Mouse (Mus musculus): ENCODE results near the gene Taf3.

Gene Taf3

DNA sequence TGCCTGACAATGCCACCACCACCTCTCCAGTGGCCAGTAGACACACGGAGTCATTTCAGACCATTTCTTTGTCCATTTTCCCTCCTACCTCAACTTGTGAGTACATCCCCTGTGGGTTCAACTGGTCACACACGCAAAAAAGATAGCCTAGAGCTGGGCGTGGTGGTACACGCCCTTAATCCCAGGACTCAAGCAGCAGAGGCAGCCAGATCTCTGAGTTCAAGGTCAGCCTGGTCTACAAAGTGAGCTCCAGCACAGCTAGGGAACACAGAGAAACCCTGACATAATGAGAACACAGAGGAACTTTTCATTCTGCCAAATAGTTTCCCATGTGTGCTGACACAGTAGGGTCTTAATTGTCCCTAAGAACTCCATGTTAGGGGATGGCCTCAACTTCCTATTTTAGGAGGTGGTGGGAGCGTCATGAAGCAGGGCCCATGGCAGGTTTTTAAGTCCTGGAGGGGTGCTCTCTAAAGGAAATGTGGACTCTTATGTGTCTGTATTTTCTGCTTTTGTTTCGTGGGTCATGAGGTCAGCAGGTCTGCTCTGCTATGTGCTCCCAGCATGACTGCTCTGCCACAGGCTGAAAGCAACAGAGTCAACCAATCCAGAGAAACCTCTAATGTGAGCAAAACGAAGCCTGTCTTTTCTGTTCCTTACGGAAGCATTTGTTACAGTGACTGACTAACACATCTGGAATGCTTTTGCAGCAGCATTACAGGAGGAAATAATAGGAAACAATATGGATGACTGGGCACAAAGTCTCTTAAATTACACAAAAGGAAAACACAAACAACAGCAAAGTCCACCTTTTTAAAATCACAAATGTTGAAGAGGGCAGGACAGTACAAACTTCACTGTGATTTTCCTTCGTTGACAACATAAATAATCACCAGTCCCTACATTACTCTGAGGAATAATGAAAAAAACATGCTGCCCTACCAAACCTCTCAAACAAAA lies 92.5 kb downstream of the Taf3 start:
- no peak for DNase-seq

- no peak for DNase-seq
These were observed 101.7 kb downstream of the Taf3 start for GRCm38 (mm10) chr2:9946739-9947138.

DNA sequence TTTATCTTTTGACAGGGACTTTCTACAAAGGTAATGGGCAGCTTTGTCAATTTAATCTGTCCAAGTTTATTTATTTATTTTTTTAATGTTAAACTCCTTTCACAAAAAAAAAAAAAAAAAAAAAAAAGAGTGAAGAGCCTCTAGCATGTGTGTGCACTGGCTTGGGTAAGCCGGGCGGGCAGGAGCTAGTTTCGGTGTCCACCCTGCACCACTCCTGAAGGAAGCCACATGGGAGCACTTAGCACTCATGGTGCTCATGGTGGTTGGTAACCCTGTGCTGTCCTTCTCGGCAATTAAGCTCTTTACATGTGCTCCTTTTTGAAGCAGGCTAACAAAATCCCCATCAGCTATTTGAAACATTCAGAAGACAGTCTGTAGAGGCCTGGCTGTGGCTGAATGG lies 102.8 kb downstream of the Taf3 start:
- no peak for DNase-seq

- DNase-seq, result no peak
These were observed 105.4 kb downstream of the Taf3 start for GRCm38 (mm10) chr2:9943011-9943410.

- DNase-seq, result no peak
These were observed 109.1 kb downstream of the Taf3 start for GRCm38 (mm10) chr2:9939250-9939649.

DNA sequence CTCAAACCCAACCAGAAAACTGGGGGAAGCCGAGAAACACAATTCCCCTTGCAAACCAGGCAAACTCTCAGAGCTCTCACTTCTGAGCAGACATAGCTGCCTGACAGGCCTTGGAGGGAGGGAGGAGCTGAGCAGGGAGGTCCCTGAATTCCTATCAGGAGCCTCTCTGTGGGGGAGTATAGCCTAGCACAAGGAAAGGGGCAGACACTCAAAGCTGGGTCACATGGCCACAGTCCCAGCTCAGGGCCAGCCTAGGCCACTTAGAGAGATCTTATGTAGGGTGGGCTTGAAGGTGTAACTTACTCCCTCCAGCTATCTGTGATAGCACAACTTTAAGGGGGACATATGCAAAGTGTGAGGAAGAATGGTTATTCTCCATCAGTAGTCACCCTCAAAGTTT lies 112.4 kb downstream of the Taf3 start:
- no peak for DNase-seq

DNA sequence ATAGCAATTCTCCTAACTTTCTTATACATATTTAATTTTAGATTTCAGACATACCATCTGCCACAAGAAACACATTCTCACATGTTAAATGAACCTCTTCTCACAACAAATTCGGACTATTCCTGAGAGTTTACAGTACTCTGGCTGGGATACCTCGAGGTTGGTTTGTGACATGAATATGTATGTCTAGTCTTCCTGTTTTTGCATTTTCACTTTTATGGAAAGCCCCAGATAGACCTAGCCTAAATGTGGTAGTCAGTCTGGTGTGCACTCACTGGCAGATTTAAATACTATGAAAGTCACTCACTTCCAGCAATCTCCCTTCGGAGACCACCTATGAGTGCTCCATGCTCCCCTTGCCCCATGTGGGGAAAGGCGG lies 121.5 kb downstream of the Taf3 start:
- DNase-seq, result no peak

DNA sequence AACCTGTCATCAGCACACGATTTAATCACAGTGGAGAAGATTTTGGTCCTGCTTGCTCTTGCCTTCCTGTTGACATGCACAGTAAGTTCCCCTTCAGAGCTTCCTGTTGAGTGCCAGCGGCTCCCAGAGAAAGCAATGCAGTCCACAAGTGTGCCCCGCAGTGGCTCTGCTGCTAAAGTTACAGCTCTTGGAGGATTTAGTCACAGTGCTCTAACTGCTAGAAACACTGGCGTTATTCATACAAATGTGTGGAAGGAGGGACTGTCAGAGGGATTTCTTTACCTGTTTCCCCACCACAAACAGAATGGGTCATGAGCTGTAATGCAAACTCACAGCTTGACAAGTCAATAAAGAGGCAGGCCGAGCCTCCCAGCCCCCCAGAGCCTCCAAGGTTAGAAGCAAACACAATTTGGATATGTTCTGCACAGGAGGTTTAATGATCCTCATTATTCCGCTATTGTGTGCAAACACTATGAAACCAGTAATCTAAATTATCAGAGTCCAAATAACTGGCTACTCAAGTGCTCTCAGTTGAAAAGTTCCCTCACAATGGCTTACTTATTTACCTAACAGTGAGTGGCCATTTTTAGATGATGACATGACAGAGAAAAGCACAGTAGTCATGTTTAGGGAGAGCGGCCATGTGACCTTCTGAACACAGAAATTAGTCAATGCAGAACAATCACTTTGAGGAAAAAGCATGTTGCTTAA lies 122.0 kb downstream of the Taf3 start:
- DNase-seq, result no peak

DNA sequence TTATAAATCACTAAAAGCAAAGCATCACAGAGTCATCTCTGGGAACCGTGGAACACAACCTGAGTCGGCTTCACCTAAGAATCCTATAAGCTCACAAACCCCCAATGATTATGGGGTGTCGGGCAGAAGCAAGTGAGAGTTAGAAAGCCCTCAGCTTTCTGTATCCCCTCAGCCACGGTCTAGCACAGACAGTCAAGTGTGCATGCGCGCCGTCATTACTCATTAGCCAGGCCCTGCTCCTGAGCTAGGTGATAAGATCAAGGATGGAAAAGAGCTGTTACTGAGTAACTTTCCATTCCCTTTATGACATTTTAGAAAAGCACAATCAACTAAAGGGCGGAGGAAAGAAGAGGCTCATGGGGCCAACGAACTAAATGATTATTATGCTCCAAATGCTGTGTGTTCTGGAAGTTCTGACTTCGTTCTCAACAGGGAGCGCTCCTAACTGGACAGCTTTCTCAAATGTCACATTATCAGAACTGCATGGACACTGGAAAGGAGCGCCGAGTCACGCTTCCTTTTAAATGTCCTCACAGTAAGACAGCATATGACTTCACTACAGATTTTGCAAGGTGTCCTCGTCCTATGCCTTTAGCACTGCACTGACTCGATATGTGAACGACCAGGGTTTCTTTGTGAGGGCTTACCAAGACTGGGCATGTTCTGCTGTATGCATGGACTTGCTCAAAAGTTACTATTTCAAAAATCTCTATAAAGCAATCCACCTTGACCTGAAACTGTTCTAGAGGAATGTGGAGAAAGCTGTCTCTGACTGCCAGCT lies 129.5 kb downstream of the Taf3 start:
- no peak for DNase-seq

GRCm38 (mm10) chr2:9917602-9918001 lies 130.8 kb downstream of the Taf3 start:
- no peak for DNase-seq

DNA sequence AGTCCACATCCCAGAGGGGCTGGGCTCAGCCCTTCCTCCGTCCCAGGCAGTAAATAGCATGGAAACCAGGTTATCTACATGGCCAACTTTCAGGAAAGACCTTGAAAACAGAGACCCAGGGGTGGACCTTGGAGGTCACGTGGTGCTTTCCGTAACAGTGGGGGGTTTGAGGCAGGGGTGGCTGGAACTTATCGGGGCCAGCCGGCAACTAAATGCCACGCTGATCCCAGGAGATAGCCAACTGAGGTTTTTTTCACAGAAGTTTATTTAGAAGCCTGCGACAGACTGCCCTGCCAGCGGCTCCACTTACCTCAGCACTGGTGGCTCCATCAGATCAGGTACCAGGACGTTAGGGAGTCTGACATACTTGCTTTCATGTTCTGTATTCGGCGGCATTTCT lies 142.4 kb downstream of the Taf3 start:
- no peak for DNase-seq

DNA sequence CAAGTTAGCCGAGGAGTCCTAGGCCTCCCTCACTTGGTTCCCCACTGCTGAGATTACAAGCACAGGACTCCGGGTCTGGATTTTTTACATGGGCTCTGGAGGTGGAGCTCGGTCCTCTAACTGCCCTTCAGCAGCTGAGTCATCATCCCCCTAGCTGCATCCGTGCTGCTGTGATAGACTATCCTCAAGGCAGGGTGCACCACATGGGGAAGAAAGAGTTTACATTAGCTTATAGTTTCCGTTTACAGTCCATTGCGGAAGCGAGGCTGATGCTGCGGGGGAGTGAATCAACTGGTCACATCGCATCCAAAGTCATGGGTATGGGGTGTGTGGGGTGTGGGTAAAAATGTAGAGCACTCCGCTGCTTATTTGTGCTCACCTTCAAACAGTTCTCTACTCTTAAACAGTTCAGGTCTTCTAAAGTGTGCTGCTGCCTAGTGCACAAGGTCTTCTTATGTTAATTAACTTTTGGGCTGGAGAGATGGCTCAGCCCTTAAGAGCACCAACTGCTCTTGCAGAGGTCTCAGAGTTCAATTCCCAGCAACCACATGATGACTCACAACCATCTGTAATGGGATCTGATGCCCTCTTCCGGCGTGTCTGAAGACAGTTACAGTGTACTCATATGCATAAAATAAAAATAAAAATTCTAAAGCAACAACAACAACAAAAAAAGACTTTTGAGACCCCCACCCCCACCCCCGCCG lies 144.4 kb downstream of the Taf3 start:
- no peak for DNase-seq

DNA sequence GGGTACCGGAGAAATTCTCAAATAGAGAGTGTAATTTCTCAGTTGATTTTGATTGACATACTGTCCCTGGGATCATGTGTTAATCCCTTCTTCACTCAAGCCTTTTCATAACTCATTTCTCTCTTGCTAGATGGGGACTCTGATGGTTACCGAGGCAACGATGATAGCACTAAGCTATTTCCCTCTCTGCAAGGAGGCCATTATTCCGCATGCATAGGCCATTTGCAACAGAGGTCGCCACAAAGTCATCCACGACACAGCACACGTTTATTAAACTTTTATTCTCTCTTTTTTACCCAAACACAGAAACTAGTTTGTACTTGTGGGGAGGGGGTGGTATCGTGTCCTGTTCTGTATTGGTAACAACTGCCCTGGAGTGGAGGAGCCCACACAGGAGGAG lies 150.6 kb downstream of the Taf3 start:
- no peak for DNase-seq

DNA sequence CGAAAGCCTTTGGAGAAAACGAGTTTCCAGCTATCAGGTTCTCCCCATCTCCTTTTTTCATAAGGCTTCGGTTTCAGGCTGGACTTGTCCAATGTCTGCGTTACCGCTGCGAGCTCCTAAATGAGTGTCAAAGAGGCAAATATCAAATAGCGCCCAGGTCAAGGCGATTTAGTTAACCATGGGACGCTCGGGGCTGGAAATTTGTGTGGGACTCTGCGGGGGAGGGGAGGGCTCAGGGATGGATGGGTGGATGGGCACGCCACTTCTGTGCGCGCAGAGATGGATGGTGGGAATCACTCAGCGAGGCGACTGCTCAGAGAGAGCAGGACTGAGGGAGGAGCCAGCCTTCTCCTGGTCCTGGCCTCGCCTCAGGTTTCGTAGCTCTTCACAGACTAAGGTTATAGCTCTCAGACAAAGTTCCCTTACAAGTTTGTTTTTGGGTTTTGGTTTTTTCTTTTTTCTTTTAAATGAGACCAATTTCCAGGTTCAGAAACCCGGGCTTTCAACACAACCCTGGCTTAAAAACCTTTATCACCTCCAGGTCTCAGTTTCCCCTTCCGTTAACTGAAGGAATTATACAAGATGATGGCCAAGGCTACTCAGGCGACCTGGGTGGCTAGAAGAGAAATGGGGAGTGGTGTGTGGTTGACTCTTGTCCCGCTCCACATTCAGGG lies 152.2 kb downstream of the Taf3 start:
- DNase-seq, result no peak

GRCm38 (mm10) chr2:9894836-9895593 lies 153.4 kb downstream of the Taf3 start:
- no peak for DNase-seq

- DNase-seq, result no peak
These were observed 155.0 kb downstream of the Taf3 start for GRCm38 (mm10) chr2:9893272-9893953.

DNA sequence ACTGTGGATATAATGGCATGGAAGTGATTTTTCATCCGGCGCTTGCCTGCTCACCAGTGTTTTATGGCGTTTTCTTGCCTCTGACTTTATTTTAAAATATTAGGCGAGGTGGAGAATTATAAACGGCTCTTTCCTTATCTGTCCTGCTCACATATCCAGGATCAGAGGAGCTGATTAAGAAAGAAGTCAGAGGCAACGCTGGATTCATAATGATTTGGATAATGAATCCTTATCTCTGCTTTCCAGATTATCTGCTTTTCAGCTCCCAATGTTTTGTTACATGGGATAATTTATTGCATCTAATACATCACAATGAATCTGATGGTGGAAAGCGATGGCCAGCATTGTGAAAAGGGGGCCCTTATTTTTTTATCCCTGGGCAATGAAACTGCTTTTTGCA lies 155.9 kb downstream of the Taf3 start:
- DNase-seq, result no peak

GRCm38 (mm10) chr2:9890906-9891305 lies 157.5 kb downstream of the Taf3 start:
- DNase-seq, result no peak

DNA sequence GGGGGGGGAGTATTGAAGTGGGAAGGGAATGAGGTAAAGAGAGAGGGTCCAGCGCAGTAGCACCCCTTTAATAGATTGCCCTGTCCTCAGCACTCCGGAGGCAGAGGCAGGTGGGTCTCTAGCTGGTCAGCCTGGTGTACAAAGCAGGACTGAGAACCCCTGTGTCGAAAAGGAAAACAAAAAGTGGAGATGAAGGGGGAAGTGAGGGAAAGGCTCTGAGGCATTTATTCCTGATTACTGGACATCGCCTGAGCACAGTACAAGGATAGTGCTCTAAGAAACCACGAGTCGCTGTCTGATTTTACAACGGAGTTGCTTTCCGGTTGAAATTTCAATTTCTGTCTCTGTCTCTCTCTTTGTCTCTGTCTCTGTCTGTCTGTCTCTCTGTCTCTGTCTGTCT lies 158.1 kb downstream of the Taf3 start:
- DNase-seq, result no peak

GRCm38 (mm10) chr2:9889651-9890183 lies 158.7 kb downstream of the Taf3 start, which contains the start of gene Gata3:
Gene Gata3 (minus strand): TSS chr2:9890034.
- DNase-seq, result no peak
